Mouse (Mus musculus) stomach, embryonic 16.5 days (tissue): Measurements from ENCODE around the gene Lrrc8c. TPM values are rescaled to one million over a fixed set of nuclear protein-coding genes. Genes with fewer than 3 reads are reported as not detected.

ENCODE experiments used
- ATAC-seq: fragments of 200-750 bp; cut with Nextera tagmentation; 2 replicates; pipeline ENCODE4 v1.8.0; 2017; ENCODE audit warnings: moderate number of reproducible peaks, moderate TSS enrichment; ENCODE audit not compliant: insufficient read depth, low FRiP score
- H3K27ac ChIP-seq: fragments of 300-500 bp; sonication (generic); 2 replicates; pipeline ENCODE4 v1.5.1; 2014; ENCODE audit warnings: low read length
- H3K27me3 ChIP-seq: fragments of 300-500 bp; sonication (generic); 2 replicates; pipeline ENCODE4 v1.6.1; 2014; ENCODE audit warnings: low read length, control low read depth, mixed read lengths; ENCODE audit not compliant: control insufficient read depth, insufficient read depth
- H3K36me3 ChIP-seq: fragments of 300-500 bp; sonication (generic); 2 replicates; pipeline ENCODE4 v1.6.1; 2014; ENCODE audit warnings: low read length; ENCODE audit not compliant: control insufficient read depth, insufficient read depth
- H3K4me1 ChIP-seq: fragments of 300-500 bp; sonication (generic); 2 replicates; pipeline ENCODE4 v1.6.1; 2014; ENCODE audit warnings: low read length, control low read depth, mixed read lengths; ENCODE audit not compliant: control insufficient read depth, insufficient read depth
- H3K4me2 ChIP-seq: fragments of 300-500 bp; sonication (generic); 2 replicates; pipeline ENCODE4 v1.6.1; 2014; ENCODE audit warnings: low read depth, low read length, mixed read lengths
- H3K4me3 ChIP-seq: fragments of 300-500 bp; sonication (generic); replicated peaks from 2 replicates; pipeline ENCODE4 v1.5.1; 2014; ENCODE audit warnings: mild to moderate bottlenecking, low read length
- H3K9ac ChIP-seq: fragments of 300-500 bp; sonication (generic); 2 replicates; pipeline ENCODE4 v1.6.1; 2014; ENCODE audit warnings: low read length
- H3K9me3 ChIP-seq: fragments of 300-500 bp; sonication (generic); replicated peaks from 2 replicates; pipeline ENCODE4 v1.6.1; 2016; ENCODE audit warnings: low read length, control low read depth; ENCODE audit not compliant: control insufficient read depth
- whole genome bisulfite sequencing: fragments of 180-500 bp; shearing (Covaris S2); extraction: QIAGEN DNeasy Blood & Tissue Kit; methylation state at CpG from one replicate; pipeline ENCODE4 v1.1.7; 2014; 5-methylcytosine and 5-hydroxymethylcytosine counted together
- polyA plus RNA-seq: library from polyadenylated mRNA; unstranded; fragments of >200 nt; fragmentation: Nextera tagmentation; extraction: Ambion mirVana; gene quantifications from 2 replicates; pipeline ENCODE4 v1.2.1, GENCODE M21; 2015

The Lrrc8c gene
- polyA plus RNA-seq, 1 experiment from 2014 or later: 14.8 TPM

GRCm38 (mm10) chr5:105519976-105520300 is 750 bp downstream of the Lrrc8c start:
- WGBS: 6% methylated on average over 5 of the region's 5 CpGs
- peak overlapping the region; percentile 79; the same call in 1 of the 2 replicates for H3K27ac ChIP-seq
- H3K4me2 ChIP-seq: peak overlapping the region; percentile 98
- H3K27me3 ChIP-seq: no peaks in the 10 kb centered on the region
- no peaks in the 10 kb centered on the region for H3K9me3 ChIP-seq
- H3K9ac ChIP-seq: peak overlapping the region; percentile 88
- H3K4me3 ChIP-seq: peak overlapping the region; percentile 81
- no peak for ATAC-seq
- no peaks in the 10 kb centered on the region for H3K36me3 ChIP-seq
- peaks cover 9% of the 10 kb centered on the region; the same call in 1 of the 2 replicates for H3K4me1 ChIP-seq

GRCm38 (mm10) chr5:105520442-105520965 is 1.3 kb downstream of the Lrrc8c start:
- H3K4me3 ChIP-seq: peak overlapping the region; percentile 81
- no peak for ATAC-seq
- H3K36me3 ChIP-seq: no peaks in the 10 kb centered on the region
- peak overlapping the region; percentile 88 for H3K9ac ChIP-seq
- H3K4me1 ChIP-seq: peaks cover 9% of the 10 kb centered on the region; the same call in 1 of the 2 replicates
- H3K4me2 ChIP-seq: peak overlapping the region; percentile 98
- no peaks in the 10 kb centered on the region for H3K9me3 ChIP-seq
- H3K27ac ChIP-seq: peak overlapping the region; percentile 79; the same call in 1 of the 2 replicates
- WGBS: 52% methylated on average over 9 of the region's 9 CpGs
- H3K27me3 ChIP-seq: no peaks in the 10 kb centered on the region

GRCm38 (mm10) chr5:105523452-105523851 is 4.3 kb downstream of the Lrrc8c start:
- H3K4me3 ChIP-seq: no peak overlapping the region
- H3K27me3 ChIP-seq: no peaks in the 10 kb centered on the region
- H3K4me2 ChIP-seq: no peak overlapping the region
- no peak for ATAC-seq
- H3K27ac ChIP-seq: no peak overlapping the region
- 54% methylated on average over 3 of the region's 3 CpGs for WGBS
- H3K36me3 ChIP-seq: no peaks in the 10 kb centered on the region
- no peak overlapping the region for H3K9ac ChIP-seq
- peaks cover 5% of the 10 kb centered on the region; the same call in 1 of the 2 replicates for H3K4me1 ChIP-seq
- no peaks in the 10 kb centered on the region for H3K9me3 ChIP-seq

- H3K4me3 ChIP-seq: no peak overlapping the region
- no peak overlapping the region for H3K4me2 ChIP-seq
- H3K9ac ChIP-seq: no peak overlapping the region
- H3K27ac ChIP-seq: no peak overlapping the region
- H3K27me3 ChIP-seq: no peaks in the 10 kb centered on the region
- no peak for ATAC-seq
- no peaks in the 10 kb centered on the region for H3K9me3 ChIP-seq
- no peaks in the 10 kb centered on the region for H3K4me1 ChIP-seq
- no peaks in the 10 kb centered on the region for H3K36me3 ChIP-seq
- 89% methylated on average over 12 of the region's 12 CpGs for WGBS
Measured at GRCm38 (mm10) chr5:105525004-105525403, 5.8 kb downstream of the Lrrc8c start.

GRCm38 (mm10) chr5:105526107-105526645 is 7.0 kb downstream of the Lrrc8c start:
- H3K9me3 ChIP-seq: no peaks in the 10 kb centered on the region
- no peak overlapping the region for H3K27ac ChIP-seq
- no peak for ATAC-seq
- H3K4me1 ChIP-seq: peaks cover 3% of the 10 kb centered on the region; the same call in 1 of the 2 replicates
- H3K9ac ChIP-seq: no peak overlapping the region
- H3K36me3 ChIP-seq: no peaks in the 10 kb centered on the region
- 82% methylated on average over 4 of the region's 4 CpGs for WGBS
- H3K4me2 ChIP-seq: no peak overlapping the region
- H3K27me3 ChIP-seq: no peaks in the 10 kb centered on the region
- H3K4me3 ChIP-seq: no peak overlapping the region

GRCm38 (mm10) chr5:105526766-105527165 is 7.6 kb downstream of the Lrrc8c start:
- ATAC-seq: no peak
- 90% methylated on average over 9 of the region's 9 CpGs for WGBS
- Histone ChIP-seq H3K27me3 (no peaks in the 10 kb centered on the region), H3K4me2 (no peak overlapping the region), H3K36me3 (no peaks in the 10 kb centered on the region), H3K4me1 (peaks cover 3% of the 10 kb centered on the region; the same call in 1 of the 2 replicates), H3K9ac (no peak overlapping the region), H3K4me3 (no peak overlapping the region), H3K9me3 (no peaks in the 10 kb centered on the region), H3K27ac (no peak overlapping the region)

- H3K36me3 ChIP-seq: no peaks in the 10 kb centered on the region
- 73% methylated on average over 23 of the region's 23 CpGs for WGBS
- H3K27me3 ChIP-seq: no peaks in the 10 kb centered on the region
- H3K4me2 ChIP-seq: no peak overlapping the region
- H3K9ac ChIP-seq: no peak overlapping the region
- peaks cover 3% of the 10 kb centered on the region; the same call in 1 of the 2 replicates for H3K4me1 ChIP-seq
- H3K9me3 ChIP-seq: no peaks in the 10 kb centered on the region
- H3K4me3 ChIP-seq: no peak overlapping the region
- H3K27ac ChIP-seq: no peak overlapping the region
- ATAC-seq: no peak
Measured at GRCm38 (mm10) chr5:105527477-105528331, 8.5 kb downstream of the Lrrc8c start.

DNA sequence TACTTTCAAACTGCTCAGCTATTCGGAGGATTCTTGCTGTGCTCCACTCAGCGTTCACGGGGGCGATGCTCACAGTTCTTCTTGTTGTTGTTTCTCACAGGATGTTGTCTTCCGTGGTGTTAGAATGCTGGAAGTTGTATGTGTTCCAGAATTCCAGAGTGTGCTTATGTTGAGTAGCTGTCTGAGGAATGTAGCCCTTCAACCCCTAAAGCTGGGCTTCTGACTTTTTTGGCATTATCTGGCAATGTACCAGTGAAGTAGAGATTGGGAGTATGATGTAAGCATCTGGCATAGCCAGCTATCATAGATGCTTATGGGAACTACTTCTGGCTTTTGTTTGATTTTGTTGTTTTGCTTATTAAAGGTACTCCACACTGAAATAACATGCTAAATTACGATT is 11.4 kb downstream of the Lrrc8c start:
- no peak for ATAC-seq
- WGBS: 61% methylated on average over 6 of the region's 6 CpGs

DNA sequence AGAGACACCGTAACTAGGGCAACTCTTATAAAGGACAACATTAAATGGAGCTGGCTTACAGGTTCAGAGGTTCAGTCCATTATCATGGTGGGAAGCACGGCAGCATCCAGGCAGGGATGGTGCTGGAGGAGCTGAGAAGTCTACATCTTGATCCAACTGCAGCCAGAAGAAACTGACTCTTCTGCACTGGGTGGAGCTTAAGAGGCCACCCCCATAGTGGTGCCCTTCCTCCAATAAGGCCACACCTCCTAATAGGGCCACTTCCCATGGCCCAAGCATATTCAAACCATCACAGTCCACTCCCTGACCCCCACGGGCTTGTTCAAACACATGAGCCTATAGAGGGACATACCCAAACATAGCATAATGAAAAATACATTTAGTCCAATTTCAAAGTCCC is 16.0 kb downstream of the Lrrc8c start:
- no peak overlapping the region for H3K9ac ChIP-seq
- H3K4me3 ChIP-seq: no peak overlapping the region
- H3K4me2 ChIP-seq: no peak overlapping the region
- H3K27me3 ChIP-seq: no peaks in the 10 kb centered on the region
- WGBS: 87% methylated on average over 3 of the region's 3 CpGs
- H3K9me3 ChIP-seq: no peaks in the 10 kb centered on the region
- H3K36me3 ChIP-seq: no peaks in the 10 kb centered on the region
- no peak overlapping the region for H3K27ac ChIP-seq
- peaks cover 3% of the 10 kb centered on the region; the same call in 1 of the 2 replicates for H3K4me1 ChIP-seq
- no peak for ATAC-seq

More for the DNA sequence above, 11.4 kb downstream of the Lrrc8c start:
- Histone ChIP-seq H3K4me1 (peaks cover 3% of the 10 kb centered on the region; the same call in 1 of the 2 replicates), H3K9me3 (no peaks in the 10 kb centered on the region), H3K27me3 (no peaks in the 10 kb centered on the region), H3K4me3 (no peak overlapping the region), H3K36me3 (no peaks in the 10 kb centered on the region), H3K9ac (no peak overlapping the region), H3K4me2 (no peak overlapping the region), H3K27ac (no peak overlapping the region)
